Mouse (Mus musculus) ES-E14 (cell line): ENCODE data around the gene Phka1.
"Not testable (repeated sequence)": the region's sequence is repeated elsewhere in the genome, so short reads cannot be mapped to it uniquely, and the experiment has no call there.

Experiments
- MAFK ChIP-seq: IDR thresholded peaks from 2 replicates; pipeline ENCODE4 v1.6.1; 2014; ENCODE audit warnings: mild to moderate bottlenecking, low read depth, low read length, inconsistent platforms; ENCODE audit not compliant: insufficient read depth
- ZNF384 ChIP-seq: IDR thresholded peaks from 2 replicates; pipeline ENCODE4 v1.6.1; 2012; ENCODE audit warnings: low read depth, low read length, inconsistent platforms

DNA sequence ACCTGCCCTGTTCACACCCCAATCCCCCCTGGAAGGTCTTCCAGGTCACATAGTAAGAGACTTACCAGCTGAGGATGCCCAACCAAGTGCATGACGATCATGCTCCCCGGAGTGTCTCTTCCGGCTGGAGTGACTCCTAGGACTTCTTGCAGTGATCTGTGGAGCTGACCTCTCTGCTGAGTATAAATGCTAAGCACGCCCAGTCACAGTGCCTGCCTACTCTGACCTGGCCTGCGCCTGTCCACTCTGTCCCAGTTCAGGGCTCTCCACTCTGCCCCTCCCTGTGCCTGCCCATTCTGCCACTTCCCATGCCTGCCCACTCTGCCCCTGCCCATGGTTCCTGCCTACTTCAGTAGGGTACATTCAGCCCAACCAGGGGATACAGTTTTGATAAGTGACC is 42.8 kb upstream of the Phka1 start, which contains the start of gene Gm3880:
- TF ChIP-seq ZNF384, MAFK: not testable (repeated sequence)
